Mouse (Mus musculus) kidney, postnatal 25 days (tissue): ENCODE measurements around the gene Usp2.
A peak's percentile ranks its signal among the peaks of the same experiment; 100 is the strongest.

Source experiments
- DNase-seq, 2 experiments: peaks; one replicate each; pipeline ENCODE4 v3.0.0; 2021; ENCODE audit warnings: mixed read lengths in 2 of 2

Gene Usp2

DNA sequence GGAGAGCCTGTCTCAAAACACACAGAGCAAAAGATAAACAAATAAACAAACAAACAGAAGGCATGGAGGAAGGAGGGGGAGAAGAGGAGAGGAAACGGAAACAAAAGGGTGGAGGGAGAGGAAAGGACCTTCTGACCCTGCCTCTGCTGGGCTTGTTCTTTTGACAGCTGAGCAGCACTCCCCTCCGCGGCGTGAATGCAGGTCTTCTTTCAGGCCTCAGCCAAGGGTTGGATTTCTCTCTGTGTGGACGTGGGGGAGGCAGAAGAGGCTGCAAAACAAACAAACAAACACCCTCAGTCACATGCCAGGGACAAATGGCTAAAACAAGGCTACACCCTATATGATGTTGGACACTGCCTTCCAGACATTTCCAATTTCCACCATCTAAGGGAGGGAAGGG lies 58.2 kb downstream of the Usp2 start:
- peak in 1 of 2 experiments; percentile 53 for DNase-seq

DNA sequence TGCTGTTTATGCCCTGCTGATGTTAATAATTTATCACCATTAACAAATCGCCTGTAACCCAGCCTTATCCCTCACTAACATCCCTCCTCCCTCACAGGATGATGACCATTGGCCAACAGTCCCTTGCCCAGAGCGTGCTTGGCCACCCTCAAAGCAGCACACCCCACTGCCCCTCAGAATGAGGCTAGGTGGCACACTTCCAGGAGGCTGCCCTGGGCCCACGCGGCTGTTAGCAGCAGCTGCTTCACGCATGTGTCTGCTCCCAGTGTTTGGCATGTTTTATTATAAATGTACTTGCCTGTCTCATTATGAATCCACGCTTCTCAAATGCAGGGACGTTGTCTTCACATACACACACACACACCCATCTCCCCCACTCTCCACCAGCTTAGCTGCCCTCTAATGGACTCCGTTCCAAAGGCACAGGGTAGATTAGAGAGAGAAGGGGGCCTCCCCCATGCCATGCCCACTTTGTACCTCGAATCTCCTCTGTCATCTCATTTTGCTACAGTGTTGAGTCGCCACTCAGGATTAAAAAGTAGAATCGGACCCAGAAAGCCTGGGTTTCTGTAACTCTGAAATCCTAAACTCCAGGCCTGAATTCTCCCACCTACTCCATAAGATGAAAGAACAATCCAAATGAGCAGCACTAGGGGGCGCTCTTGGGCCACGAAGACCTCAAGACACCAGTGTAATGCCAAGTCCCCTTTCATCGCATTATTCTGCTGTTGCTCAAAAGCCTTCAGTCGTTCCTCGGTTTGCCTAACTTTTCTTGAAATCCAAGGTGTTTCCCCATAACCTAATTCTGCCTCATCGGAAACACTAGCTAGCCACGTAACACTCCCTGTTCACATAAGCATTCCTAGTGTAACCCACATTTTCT lies 59.0 kb downstream of the Usp2 start:
- DNase-seq, result peak; percentile 93 to 97

DNA sequence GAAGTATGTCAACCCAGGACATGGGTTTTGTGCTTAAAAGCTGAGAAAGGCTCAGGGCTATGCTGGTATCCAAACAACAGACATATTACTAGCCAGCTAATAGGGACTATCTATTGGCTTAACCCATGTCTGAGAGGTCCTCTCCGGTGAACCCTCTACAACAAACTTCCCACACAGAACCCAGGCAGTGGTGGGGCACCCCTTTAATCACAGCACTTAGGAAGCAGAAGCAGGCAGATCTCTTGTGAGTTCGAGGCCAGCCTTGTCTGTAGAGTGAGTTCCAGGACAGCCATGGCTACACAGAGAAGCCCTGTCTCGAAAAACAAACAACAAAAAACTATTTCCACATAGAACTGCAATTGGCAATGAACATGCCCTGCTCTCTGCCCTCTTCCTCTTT lies 59.9 kb downstream of the Usp2 start:
- no peak for DNase-seq

DNA sequence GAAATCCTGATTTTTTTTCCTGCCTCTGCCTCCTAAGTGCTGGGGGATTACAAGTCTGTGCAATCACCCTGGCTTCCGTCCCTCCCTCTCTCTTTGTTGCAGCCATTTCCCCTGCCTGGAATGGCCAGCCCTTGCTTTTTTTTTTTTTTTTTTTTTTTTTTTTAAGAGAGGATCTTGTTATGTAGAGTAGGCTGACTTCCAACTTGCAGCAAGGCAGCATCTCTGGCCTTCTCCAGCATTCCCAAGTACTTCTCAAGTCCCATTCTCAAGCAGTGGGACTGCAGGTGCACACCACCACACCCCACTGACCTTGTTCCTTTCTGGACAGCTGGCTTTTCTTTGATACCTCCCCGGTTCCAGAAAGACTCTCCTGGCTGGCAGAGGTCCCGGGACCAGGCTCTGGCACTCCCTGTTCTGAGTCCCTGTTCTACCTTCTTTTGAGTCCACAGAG lies 60.6 kb downstream of the Usp2 start:
- peak; percentile 65 to 85 for DNase-seq

DNA sequence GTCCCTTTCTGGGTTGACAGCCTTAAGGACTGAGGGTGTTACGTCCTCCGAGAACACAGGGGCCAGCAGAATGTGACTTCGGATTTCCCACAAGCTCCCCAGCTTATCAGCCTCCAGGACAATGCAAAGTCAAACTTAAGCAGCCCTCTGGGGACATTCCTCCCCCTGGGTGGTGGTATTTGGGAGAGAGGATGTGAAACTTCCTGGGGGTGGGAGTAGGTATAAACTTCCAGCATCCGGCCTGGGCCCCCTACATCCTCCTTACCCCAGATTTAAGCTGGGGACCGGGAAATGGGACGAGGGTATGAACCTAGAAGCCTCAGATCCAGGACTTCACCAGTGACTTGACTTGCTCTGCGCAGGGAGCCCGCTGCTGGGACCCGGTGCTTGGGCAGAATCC lies 62.8 kb downstream of the Usp2 start:
- DNase-seq, result peak in 1 of 2 experiments; percentile 42

DNA sequence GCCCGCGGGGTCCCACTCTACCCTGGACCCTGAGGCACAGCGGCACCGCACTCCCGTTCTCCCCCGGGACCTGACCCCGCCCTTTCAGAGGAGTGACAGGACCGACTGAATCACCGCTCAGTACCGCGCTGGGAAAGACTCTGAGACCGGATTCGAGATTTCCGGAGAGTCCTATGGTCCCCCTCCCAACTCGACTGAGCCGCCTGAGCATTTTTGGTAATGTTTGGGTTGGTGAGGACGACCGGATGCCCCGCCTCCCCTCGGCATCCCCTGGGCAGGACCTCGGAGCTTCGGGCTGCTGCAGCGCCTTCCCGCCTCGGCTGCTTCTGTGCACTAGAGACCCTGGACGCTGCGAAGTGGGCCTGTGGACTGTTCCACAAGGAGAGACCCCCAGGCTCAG lies 63.2 kb downstream of the Usp2 start:
- DNase-seq, result peak; percentile 84 to 92

DNA sequence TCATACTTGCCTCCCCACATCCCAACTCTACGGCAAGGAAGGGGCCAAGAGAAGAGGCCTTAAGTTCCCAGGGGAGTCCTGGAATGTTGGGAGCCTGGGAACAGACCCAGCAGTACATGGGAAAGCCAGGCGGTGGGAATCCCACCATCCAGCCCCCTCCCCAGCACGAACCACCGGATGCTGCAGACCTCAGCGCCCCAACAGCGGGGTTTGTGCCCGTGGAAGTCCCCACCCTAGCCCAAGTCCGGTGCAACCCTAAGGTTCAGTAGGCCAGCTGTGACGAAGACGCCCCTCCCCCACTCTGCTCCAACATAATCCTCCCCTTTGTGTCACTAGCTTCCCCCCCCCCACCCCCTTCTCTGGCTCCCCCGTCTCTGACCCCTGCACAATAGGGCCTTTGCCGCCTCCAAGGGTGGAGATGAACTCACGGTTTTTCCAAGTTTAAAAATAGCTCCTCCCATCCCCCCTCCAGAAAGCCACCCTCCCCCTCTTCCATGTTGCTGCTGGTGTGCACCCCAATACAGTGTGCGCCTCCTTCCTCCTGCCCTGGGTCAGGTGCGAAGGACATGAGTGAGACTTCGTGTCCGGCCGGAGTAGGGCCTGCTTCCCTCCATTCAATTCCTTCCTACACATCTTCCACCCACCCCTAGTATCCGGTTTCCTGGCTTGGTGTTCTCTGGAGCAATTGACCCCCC lies 63.9 kb downstream of the Usp2 start:
- peak; percentile 68 to 71 for DNase-seq

DNA sequence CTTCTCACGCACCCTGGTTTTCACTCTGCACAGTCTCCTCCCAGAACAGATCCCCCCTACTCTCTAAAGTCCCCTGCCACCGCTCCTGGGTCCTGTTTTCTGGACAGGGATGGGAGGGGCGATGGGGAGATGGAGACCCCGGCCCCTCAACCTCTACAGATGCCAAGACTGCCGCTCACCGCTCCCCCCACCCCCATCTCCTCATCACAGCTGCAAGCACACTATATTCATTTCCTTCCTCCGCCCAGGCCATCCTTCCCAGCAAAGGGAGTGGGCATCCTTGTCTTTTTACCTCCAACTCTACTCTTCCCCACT lies 64.4 kb downstream of the Usp2 start:
- no peak for DNase-seq

DNA sequence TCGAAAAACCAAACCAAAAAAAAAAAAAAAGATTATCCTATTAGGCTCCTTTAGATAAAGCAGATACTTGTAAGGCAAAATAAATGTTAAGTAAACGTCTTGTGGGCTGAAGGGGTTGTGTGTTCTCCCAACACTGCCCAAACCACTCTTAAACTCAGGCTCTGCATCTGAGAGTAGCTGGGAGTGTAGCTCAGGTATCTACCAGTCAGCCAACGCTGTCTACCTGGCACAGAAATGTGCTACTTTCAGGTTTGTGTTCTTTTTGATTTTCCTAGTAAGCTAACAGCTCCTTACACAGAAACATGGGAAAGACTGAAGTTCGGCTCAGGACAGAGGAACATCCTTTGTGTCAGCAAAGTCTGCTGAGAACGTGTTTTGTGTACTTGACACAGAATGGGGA lies 65.4 kb downstream of the Usp2 start:
- no peak for DNase-seq

DNA sequence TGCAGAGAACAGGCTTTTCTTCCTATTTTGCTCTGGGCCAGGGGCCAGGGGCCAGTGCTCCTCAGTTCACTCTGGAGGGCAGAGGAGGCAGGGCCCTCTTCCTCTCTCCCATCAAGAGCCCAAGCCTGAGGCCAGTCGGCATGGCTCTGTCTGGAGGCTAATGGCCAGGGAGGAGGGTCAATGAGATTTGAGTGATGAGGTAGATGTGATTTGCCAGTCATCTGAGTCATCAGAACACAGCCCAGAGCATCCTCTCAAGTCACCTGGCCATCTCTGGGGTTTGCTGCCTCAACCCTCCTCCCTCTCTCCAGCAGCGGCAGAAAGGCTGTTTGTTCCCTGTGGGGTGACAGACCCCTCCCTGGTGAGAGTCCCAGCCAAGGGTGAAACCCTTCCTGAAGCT lies 66.5 kb downstream of the Usp2 start:
- DNase-seq, result no peak

DNA sequence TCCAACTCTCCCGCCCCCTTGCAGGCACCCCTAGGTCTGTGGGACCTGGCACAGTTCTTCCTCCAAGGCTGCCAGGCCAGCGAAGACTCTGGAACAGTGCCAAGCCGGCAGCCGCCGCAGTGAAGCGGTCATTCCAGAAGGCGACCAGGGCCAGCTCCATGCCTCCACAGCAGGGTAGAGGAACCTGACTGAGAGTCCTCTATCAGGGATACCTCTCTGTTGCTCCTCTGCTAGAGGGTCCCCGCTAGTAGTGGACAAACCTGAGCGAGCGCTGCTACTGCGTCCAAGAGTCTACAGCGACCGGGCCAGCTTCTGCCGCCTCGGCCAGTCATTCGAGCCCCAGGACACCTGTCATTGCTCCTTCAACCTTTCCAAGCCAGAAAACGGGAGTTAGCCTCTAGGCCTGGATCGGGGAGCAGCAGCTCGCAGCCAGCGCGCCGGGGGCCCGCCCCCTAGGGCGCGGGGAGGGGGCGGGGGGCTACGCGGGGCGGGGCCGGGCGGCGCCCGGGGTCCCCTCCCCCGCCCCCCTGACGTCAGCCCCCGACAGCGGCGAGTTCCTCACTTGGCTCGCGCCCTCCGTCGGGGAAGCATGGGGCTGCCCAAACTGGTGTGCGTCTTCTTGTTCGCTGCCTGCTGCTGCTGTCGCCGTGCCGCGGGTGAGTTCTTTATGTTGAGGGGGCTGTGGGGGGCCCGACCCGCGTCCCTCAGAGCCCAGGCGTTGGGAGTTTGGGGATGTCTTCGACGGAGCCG lies 67.5 kb downstream of the Usp2 start, which contains the start of gene Mcam:
Mcam (plus strand) TSS at position 369 of the 750 bp plus-strand sequence.
- peak; percentile 83 to 87 for DNase-seq

DNA sequence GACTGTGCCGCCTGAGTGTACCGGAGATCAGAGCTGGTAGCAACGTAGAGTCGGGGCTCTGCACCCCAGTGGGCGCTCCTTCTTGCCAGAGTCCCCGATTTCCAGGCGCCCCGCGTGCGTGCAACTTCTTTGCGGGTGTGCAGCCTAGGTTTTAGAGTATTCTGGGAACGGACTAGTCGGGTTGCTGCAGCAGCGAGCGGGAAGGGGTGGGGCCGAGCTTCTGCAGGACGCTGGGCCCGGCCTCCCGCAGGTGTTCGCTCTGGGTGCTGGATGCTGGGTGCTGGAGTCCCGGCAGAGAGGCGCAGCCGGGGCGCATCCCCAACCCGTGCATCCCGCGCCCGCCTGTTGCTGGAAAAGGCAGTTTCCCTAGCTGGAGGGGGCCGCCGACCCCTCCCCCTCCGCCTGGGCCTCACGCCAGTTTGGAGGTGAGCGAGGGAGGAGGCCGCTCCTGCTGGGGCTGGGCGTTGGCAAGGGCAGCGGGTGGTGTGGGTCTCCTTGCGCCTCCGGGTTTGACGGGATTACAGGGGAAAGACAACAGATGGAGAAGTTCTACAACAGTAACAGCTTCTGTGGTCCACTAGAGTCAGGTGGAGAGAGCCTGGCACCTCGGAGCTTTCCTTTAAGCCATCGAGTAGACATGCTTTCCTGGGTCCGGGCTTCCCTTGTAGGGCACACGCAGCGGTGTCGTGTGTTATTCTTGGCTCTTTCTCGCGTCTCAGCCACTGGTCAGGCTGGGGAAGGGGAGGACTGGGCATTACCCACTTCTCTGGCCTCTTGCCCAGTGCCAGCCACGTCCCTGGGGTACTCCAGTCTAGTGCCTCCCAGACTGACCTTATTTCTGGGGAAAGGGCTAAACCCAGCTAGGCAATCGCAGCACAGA lies 68.3 kb downstream of the Usp2 start:
- peak; percentile 55 to 69 for DNase-seq

DNA sequence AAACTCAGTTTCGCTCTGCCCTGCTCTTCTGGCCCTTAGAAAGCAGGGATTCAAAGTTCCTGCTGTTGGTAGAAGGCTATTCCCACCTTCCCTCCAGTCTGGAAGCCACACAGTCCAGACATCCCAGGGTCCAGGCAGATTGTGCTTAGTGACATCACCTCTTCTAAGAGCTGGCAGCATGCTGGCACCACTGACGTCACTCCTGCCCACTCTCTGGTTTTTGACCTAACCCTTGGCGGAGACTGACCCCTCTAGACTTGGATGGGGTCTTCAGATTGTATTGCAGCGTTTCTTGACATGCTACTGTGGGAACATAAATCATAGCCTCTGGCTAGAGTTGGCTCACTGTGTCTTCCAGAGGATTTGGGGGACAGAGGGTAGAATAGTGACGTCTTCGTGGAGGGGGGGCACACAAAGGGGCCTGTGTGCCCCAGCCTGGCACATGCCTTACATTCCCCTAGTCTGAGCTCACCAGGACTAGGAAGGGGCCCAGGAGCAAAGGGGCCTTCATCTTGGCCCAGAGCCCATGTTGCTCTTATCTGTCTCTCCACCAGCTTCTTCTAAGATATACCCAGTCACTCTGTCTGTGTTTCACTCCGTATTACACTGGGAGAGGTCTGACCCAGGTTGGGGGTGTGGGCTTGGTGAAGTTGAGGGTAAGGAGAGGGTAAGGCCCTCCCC lies 69.0 kb downstream of the Usp2 start:
- no peak for DNase-seq

DNA sequence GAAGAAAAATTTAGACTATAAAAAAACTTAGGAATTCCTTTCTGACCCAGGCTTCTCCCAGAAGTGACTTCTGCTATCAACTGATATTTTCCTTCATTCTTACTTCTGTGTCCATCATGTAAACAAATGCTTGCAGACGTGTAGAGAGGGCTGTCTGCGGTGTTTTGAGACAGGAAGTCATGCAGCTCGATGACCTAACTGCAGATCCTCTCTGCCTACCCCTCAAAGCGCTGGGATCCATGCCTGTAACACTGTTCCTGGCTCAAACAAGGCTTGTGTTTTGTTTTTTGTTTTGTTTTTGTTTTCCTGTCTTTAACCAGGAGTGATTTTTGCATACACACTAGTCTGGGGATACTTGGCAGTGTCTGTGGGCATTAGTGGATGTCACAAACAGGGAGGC lies 71.0 kb downstream of the Usp2 start:
- DNase-seq, result no peak

DNA sequence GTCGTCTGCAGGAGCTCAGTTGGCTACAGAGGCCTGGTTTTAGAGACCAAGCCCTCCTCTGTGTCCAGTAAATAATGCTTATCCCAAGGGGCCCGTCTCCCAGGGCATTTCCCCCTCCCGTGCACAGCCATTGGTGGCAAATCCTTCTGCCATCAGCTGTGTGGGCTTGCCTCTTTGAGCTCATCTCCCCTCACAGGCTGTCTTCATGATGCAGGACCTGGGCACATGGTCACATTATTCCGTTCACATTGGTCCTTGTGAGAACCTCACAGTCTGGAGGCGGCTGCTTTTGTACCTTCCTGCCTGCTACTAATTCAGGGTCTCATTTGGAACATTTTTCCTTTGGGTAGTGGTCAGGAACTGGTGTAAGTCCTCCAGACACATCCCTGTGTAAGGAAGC lies 75.1 kb downstream of the Usp2 start:
- no peak for DNase-seq

DNA sequence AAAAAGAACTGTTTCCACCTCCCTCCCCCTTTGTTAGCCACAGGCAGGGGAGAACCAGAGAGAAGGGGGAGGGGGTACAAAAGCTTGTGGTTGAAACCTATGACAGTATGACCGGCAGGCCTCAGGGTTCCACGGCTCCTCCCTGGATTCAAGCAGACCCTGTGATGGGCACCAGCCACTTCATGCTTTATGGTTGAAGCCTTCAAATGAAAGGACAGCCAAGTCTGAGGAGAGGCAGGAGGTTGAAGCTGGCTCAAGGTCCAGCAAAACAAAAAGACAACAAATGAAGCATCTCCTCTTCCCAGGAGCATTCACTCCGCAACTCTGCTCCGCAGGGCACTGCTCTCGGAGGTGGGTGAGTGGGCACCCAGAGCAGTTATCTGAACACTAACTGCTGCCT lies 76.6 kb downstream of the Usp2 start:
- DNase-seq, result no peak

DNA sequence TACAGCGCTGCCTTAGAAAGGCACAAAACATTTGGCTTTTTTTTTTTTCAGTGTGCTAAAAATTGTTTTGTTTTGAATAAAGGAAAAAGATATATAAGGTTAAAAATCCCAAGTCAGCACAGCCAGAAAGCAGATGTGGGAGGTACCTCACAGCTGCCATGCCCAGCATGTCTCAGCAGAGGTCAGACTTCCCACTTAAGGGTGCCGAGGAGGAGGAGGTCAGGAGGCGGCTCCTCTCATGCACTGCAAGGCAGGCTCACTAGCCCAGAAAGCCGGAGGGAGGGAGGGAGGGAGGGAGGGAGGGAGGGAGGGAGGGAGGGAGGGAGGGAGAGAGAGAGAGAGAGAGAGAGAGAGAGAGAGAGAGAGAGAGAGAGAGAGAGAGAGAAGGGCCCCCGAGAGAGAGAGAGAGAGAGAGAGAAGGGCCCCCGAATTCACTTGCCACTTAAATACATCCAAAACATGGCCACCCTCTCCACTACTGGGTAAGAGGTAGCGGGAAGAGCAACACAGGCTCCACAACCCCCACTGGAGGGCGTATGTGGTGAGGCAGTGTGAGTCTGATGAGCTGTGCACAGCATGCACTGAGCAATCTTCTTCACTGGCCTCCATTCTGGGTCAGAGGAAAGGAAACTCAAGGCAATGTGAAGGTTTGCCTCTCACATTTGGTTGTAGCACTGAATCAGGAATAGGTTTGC lies 77.3 kb downstream of the Usp2 start:
- peak; percentile 64 to 85 for DNase-seq

DNA sequence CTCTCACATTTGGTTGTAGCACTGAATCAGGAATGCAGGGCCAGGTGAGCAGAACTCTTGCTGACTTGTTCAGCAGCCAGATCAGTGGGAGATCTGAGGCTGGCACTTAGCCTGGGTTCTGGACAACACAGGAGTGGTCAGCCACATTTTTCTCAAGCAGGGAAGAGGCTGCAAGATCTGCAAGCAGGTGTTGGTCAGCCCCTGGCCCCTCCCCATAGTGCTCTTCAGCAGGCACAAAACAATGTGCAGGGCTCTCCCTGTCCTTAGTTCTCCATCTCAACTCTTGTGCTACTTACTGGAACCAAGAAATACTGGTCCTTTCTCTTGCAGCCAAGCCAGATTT lies 77.9 kb downstream of the Usp2 start:
- DNase-seq, result peak in 1 of 2 experiments; percentile 15
